Mouse (Mus musculus) left cerebral cortex, postnatal 36 days (tissue): ENCODE results near the gene Creb3l4. TPM values are rescaled to one million over a fixed set of nuclear protein-coding genes. Genes with fewer than 3 reads are reported as not detected.
"Not testable (repeated sequence)": the region's sequence is repeated elsewhere in the genome, so short reads cannot be mapped to it uniquely, and the experiment has no call there.

Experiments
- DNase-seq, 2 experiments: peaks; one replicate each; pipeline ENCODE4 v3.0.0; 2021 to 2022; ENCODE audit warnings: low spot score in 2 of 2, mixed read lengths in 1 of 2
- intact Hi-C: fragments of 180-260 bp; cut with DNase I; formaldehyde crosslinking; loops from one replicate; pipeline ENCODE4 v1.15.1; 2025
- total RNA-seq, 2 experiments: library from RNA; stranded (reverse); gene quantifications; 2 replicates each; pipeline ENCODE4 v1.2.3; 2021

Gene Creb3l4
- total RNA-seq, 2 experiments from 2014 or later: not detected

- intact Hi-C loops: loop anchor here (10.0 kb wide), 1 partner anchor 109 kb away; no protein-coding TSS in a partner anchor
- DNase-seq: no peak
Observed at GRCm38 (mm10) chr3:90265932-90266741, 22.8 kb upstream of the Creb3l4 start.

GRCm38 (mm10) chr3:90265034-90265931 lies 22.0 kb upstream of the Creb3l4 start, which contains the start of gene Dennd4b:
Dennd4b (plus strand) TSS chr3:90265185.
- intact Hi-C loops: loop anchor here (10.0 kb wide), 1 partner anchor 110 kb away; no protein-coding TSS in a partner anchor
- peak; percentile 88 to 89 for DNase-seq

- intact Hi-C loops: loop anchor here (10.0 kb wide), 1 partner anchor 110 kb away; no protein-coding TSS in a partner anchor
Observed at GRCm38 (mm10) chr3:90264687-90265033, 21.3 kb upstream of the Creb3l4 start.

GRCm38 (mm10) chr3:90263121-90263771 lies 19.9 kb upstream of the Creb3l4 start:
- intact Hi-C loops: loop anchor here (10.0 kb wide), 1 partner anchor 112 kb away; no protein-coding TSS in a partner anchor
- no peak for DNase-seq

More at GRCm38 (mm10) chr3:90264687-90265033, 21.3 kb upstream of the Creb3l4 start:
- no peak for DNase-seq

GRCm38 (mm10) chr3:90258521-90258920 lies 15.2 kb upstream of the Creb3l4 start:
- intact Hi-C loops: no loop called here
- DNase-seq: no peak

GRCm38 (mm10) chr3:90256731-90257530 lies 13.6 kb upstream of the Creb3l4 start:
- no peak for DNase-seq
- intact Hi-C loops: no loop called here

- DNase-seq: no peak
- intact Hi-C loops: no loop called here
Observed at GRCm38 (mm10) chr3:90255784-90256353, 12.6 kb upstream of the Creb3l4 start.

- DNase-seq: no peak
- intact Hi-C loops: no loop called here
Observed at GRCm38 (mm10) chr3:90255194-90255565, 11.9 kb upstream of the Creb3l4 start.

GRCm38 (mm10) chr3:90254419-90255193 lies 11.3 kb upstream of the Creb3l4 start:
- intact Hi-C loops: no loop called here
- no peak for DNase-seq

- peak; percentile 97 for DNase-seq
- intact Hi-C loops: no loop called here
Observed at GRCm38 (mm10) chr3:90253653-90254418, 10.5 kb upstream of the Creb3l4 start, which contains the start of gene Crtc2. Crtc2 (plus strand) TSS chr3:90254163.

- DNase-seq, intact Hi-C loops: not testable (repeated sequence)
Observed at GRCm38 (mm10) chr3:90253174-90253573, 9.9 kb upstream of the Creb3l4 start.

- DNase-seq, intact Hi-C loops: not testable (repeated sequence)
Observed at GRCm38 (mm10) chr3:90252659-90253058, 9.3 kb upstream of the Creb3l4 start.

GRCm38 (mm10) chr3:90251731-90252226 lies 8.5 kb upstream of the Creb3l4 start:
- DNase-seq: peak in 1 of 2 experiments; percentile 35
- intact Hi-C loops: not testable (repeated sequence)

- intact Hi-C loops: no loop called here
Observed at GRCm38 (mm10) chr3:90250791-90251190, 7.5 kb upstream of the Creb3l4 start.

GRCm38 (mm10) chr3:90248746-90249100 lies 5.4 kb upstream of the Creb3l4 start:
- no peak for DNase-seq
- intact Hi-C loops: loop anchor here (5.0 kb wide), 1 partner anchor 36 kb away; the partner anchor contains the start of genes Rab13 and Rps27

More at GRCm38 (mm10) chr3:90250791-90251190, 7.5 kb upstream of the Creb3l4 start:
- no peak for DNase-seq

- DNase-seq: peak; percentile 90 to 92
- intact Hi-C loops: loop anchor here (5.0 kb wide), 1 partner anchor 36 kb away; the partner anchor contains the start of genes Rab13 and Rps27
Observed at GRCm38 (mm10) chr3:90247960-90248745, 4.8 kb upstream of the Creb3l4 start, which contains the start of gene Slc39a1. Slc39a1 (plus strand) TSS chr3:90248172.
